Mouse (Mus musculus) midbrain, embryonic 13.5 days (tissue): ENCODE measurements at regions not wholly inside any gene's neighbourhood (a gene's known extent, or its start where the extent isn't known, plus 50 kb on each side); places are given as distances from the start of the nearest gene placed in this dataset.

Experiments used
- ATAC-seq: fragments of 200-750 bp; cut with Nextera tagmentation; 2 replicates; pipeline ENCODE4 v1.8.0; 2017; ENCODE audit warnings: mild to moderate bottlenecking, moderate TSS enrichment, moderate library complexity
- H3K27ac ChIP-seq: fragments of 300-500 bp; sonication (generic); 2 replicates; pipeline ENCODE4 v1.5.1; 2015; ENCODE audit warnings: inconsistent platforms, mild to moderate bottlenecking, moderate library complexity
- H3K27me3 ChIP-seq: fragments of 300-500 bp; sonication (generic); 2 replicates; pipeline ENCODE4 v1.6.1; 2015; ENCODE audit warnings: mild to moderate bottlenecking, inconsistent platforms
- H3K36me3 ChIP-seq: fragments of 300-500 bp; sonication (generic); 2 replicates; pipeline ENCODE4 v1.6.1; 2015; ENCODE audit warnings: mild to moderate bottlenecking, inconsistent platforms
- H3K4me1 ChIP-seq: fragments of 300-500 bp; sonication (generic); replicated peaks from 2 replicates; pipeline ENCODE4 v1.6.1; 2015; ENCODE audit warnings: inconsistent platforms
- H3K4me2 ChIP-seq: fragments of 300-500 bp; sonication (generic); replicated peaks from 2 replicates; pipeline ENCODE4 v1.6.1; 2015; ENCODE audit warnings: moderate library complexity, mild to moderate bottlenecking, inconsistent platforms
- H3K4me3 ChIP-seq: fragments of 300-500 bp; sonication (generic); replicated peaks from 2 replicates; pipeline ENCODE4 v1.5.1; 2015; ENCODE audit warnings: mild to moderate bottlenecking, inconsistent platforms
- H3K9ac ChIP-seq: fragments of 300-500 bp; sonication (generic); replicated peaks from 2 replicates; pipeline ENCODE4 v1.6.1; 2015; ENCODE audit warnings: mild to moderate bottlenecking, inconsistent platforms
- H3K9me3 ChIP-seq: fragments of 300-500 bp; sonication (generic); 2 replicates; pipeline ENCODE4 v1.6.1; 2016; ENCODE audit warnings: mild to moderate bottlenecking, inconsistent platforms
- WGBS: fragments of 180-500 bp; shearing (Covaris S2); methylation state at CpG from one replicate; pipeline ENCODE4 v1.1.7; 2015; 5-methylcytosine and 5-hydroxymethylcytosine counted together

DNA sequence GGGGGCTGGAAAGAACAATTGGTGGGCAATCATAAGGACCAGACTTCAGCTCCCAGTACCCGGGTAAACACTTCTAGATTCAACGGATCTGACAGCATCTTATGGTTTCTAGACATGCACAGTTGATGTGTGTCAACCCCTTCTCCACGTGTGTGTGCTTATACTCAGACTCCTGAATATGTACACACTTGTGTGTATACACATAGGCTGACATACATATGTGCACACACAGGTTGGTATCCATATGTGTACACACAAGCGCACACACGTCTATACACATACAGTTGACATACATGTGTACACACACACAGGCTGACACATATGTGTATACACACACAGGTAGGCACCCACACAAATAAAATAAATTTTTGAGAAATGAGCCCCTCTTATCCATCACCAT, 122.7 kb upstream of the Max start:
- H3K36me3 ChIP-seq: no peaks in the 10 kb centered on the region
- no peak overlapping the region for H3K27ac ChIP-seq
- no peaks in the 10 kb centered on the region for H3K4me1 ChIP-seq
- H3K27me3 ChIP-seq: no peaks in the 10 kb centered on the region
- no peak for ATAC-seq
- no peak overlapping the region for H3K4me3 ChIP-seq
- 90% methylated on average over 5 of the region's 5 CpGs for WGBS
- H3K9me3 ChIP-seq: no peaks in the 10 kb centered on the region
- no peak overlapping the region for H3K4me2 ChIP-seq
- H3K9ac ChIP-seq: no peak overlapping the region

DNA sequence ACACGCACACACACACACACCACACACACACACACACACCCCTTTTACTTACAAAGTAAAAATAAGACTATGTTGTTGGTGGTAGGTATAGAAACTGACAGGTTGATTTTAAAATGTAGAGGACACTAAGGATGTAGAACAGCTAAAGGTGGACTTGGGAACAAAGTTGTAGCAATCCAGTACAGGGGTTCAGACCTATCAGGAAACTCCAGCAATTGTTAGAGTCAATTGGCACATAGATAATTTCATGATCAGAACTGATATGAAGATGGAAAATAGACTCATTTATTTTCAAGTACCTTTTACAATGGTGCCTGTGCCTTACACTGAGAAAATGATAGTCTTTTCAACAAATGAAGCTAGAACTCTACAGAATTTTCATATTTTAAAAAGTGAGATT, 122.3 kb upstream of the Max start:
- Histone ChIP-seq H3K9ac (no peak overlapping the region), H3K4me1 (no peaks in the 10 kb centered on the region), H3K36me3 (no peaks in the 10 kb centered on the region), H3K27me3 (no peaks in the 10 kb centered on the region), H3K4me2 (no peak overlapping the region), H3K9me3 (no peaks in the 10 kb centered on the region), H3K27ac (no peak overlapping the region), H3K4me3 (no peak overlapping the region)
- ATAC-seq: no peak
- WGBS: no CpG with 5 or more reads among the region's 1 CpGs

DNA sequence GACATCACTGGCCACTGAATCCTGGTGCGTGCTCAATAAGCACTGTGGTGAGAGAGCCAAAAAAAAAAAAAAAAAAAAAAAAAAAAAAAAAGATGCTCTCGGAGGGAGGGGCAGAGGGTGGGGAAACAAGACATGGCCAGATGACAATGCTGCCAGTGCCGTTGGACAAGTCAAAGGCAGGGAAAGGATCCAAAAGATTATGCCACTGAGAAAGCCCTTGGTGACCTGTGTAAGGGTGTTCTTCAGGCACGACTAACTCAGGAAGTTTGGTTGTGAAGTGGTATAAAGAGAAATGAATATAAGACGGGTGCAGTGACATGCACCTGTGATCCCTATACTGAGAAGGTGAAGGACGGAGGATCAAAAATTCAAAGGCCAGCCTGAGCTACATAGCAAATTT, 121.8 kb upstream of the Max start:
- Histone ChIP-seq H3K27me3 (no peaks in the 10 kb centered on the region), H3K4me1 (no peaks in the 10 kb centered on the region), H3K36me3 (no peaks in the 10 kb centered on the region), H3K27ac (no peak overlapping the region), H3K9me3 (no peaks in the 10 kb centered on the region), H3K4me2 (no peak overlapping the region), H3K9ac (no peak overlapping the region), H3K4me3 (no peak overlapping the region)
- 84% methylated on average over 6 of the region's 6 CpGs for WGBS
- no peak for ATAC-seq

DNA sequence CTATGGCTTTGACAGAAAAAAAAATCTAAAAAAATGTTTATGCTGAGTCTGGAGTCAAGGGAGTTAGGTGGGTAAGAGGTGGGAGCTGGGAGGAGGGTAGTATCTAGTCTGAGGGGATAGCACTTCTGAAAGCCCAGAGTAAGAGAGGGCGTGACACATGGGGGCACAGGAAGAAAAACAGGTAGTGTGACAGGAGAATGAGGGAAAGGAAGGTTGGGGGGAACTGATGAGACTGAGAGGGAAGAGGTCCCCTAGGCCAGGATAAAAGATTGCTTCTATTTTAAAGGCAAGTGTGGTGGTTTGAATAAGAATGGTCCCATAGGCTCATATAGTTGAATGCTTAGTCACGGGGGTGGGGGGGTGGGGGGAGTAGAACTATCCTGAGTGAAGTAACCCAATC, 119.8 kb upstream of the Max start:
- H3K4me1 ChIP-seq: no peaks in the 10 kb centered on the region
- H3K27ac ChIP-seq: no peak overlapping the region
- no peak for ATAC-seq
- H3K4me3 ChIP-seq: no peak overlapping the region
- no peak overlapping the region for H3K4me2 ChIP-seq
- H3K9ac ChIP-seq: no peak overlapping the region
- WGBS: 86% methylated on average over 2 of the region's 2 CpGs
- H3K27me3 ChIP-seq: no peaks in the 10 kb centered on the region
- H3K36me3 ChIP-seq: no peaks in the 10 kb centered on the region
- H3K9me3 ChIP-seq: no peaks in the 10 kb centered on the region

DNA sequence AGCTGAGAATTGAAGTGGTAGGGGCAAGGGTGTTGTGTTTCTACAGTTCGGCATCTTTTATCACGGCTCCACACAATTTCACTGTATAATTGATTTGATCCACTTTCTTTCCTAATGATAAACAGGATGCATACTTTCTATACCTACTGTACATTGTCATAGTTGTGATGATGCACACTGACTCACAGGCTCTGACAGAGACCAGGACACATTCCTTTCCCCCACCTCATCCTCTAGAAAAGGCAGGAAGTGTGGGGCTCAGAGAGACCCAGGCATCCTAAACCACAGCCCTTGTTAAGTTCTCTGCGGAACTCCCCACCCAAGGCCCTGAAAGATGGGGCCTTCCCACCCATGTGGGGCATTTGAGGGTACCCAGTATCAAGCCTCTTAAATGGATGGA, 117.5 kb upstream of the Max start:
- Histone ChIP-seq H3K4me2 (no peak overlapping the region), H3K9me3 (no peaks in the 10 kb centered on the region), H3K27ac (no peak overlapping the region), H3K27me3 (no peaks in the 10 kb centered on the region), H3K36me3 (no peaks in the 10 kb centered on the region), H3K9ac (no peak overlapping the region), H3K4me1 (no peaks in the 10 kb centered on the region), H3K4me3 (no peak overlapping the region)
- no peak for ATAC-seq
- 91% methylated on average over 3 of the region's 3 CpGs for WGBS

DNA sequence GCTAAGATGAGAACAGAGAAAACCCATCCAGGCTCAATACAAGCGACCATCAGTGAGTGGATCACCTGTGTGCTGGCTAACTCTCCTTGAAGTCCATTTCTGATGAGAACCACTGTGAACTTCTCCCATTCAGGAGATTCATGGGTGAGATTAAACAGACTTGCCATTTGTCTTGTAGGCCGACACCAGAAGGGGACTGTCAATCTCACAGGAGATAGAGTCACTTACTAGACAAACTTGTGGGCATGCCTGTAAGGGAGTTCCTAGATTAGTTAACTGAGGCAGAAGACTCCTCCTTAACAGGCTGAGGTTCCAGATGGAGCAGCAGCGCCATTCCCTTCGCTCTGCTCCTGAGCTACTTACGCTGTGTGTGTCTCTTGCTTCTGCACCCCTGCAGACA, 114.7 kb upstream of the Max start:
- H3K9me3 ChIP-seq: no peaks in the 10 kb centered on the region
- ATAC-seq: no peak
- no peaks in the 10 kb centered on the region for H3K4me1 ChIP-seq
- no peak overlapping the region for H3K27ac ChIP-seq
- H3K4me3 ChIP-seq: no peak overlapping the region
- H3K4me2 ChIP-seq: no peak overlapping the region
- 94% methylated on average over 5 of the region's 5 CpGs for WGBS
- H3K36me3 ChIP-seq: no peaks in the 10 kb centered on the region
- no peak overlapping the region for H3K9ac ChIP-seq
- H3K27me3 ChIP-seq: no peaks in the 10 kb centered on the region

DNA sequence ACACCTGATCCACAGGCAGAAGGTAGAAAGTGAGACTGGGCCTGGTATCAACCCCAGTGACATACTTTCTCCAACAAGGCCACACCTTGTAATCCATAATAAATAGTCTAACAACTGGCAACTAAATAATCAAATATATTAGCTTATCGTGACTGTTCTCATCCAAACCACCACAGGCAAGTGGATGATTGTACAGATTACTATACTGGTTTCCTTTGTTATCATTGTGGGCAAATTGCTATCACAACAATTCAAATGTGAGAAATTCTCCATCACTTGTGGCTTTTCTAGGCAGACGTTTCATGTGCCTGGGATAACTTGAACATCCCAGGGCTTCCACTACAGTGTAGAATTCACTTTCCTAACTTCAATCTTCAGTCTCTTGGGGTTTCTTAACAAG, 112.6 kb upstream of the Max start:
- WGBS: 92% methylated on average over 2 of the region's 2 CpGs

DNA sequence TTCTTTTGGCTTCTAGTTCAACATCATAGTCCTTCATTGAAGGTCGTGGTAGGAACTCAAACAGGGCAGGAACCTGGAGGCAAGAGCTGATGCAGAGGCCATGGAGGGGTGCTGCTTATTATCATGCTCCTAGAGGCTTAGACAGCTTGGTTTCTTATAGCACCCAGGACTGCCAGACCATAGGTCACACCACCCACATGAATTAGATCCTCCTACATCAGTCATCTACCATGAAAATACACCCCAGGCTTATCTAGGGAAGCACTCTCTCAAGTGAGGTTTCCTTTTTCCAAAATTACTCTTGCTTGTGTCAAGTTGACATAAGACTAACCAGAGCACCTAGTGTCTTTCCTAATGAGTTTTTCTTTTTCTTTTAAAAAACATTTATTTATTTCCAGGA, 109.7 kb upstream of the Max start:
- Histone ChIP-seq H3K36me3 (no peaks in the 10 kb centered on the region), H3K9me3 (no peaks in the 10 kb centered on the region), H3K27ac (no peak overlapping the region), H3K4me3 (no peak overlapping the region), H3K9ac (no peak overlapping the region), H3K27me3 (no peaks in the 10 kb centered on the region), H3K4me2 (no peak overlapping the region), H3K4me1 (no peaks in the 10 kb centered on the region)
- 73% methylated on average over 1 of the region's 1 CpGs for WGBS
- no peak for ATAC-seq

More for the DNA sequence above, 112.6 kb upstream of the Max start:
- no peak for ATAC-seq
- H3K4me1 ChIP-seq: no peaks in the 10 kb centered on the region
- H3K27ac ChIP-seq: no peak overlapping the region
- no peak overlapping the region for H3K4me2 ChIP-seq
- no peaks in the 10 kb centered on the region for H3K36me3 ChIP-seq
- no peak overlapping the region for H3K4me3 ChIP-seq
- H3K9ac ChIP-seq: no peak overlapping the region
- no peaks in the 10 kb centered on the region for H3K27me3 ChIP-seq
- H3K9me3 ChIP-seq: no peaks in the 10 kb centered on the region

DNA sequence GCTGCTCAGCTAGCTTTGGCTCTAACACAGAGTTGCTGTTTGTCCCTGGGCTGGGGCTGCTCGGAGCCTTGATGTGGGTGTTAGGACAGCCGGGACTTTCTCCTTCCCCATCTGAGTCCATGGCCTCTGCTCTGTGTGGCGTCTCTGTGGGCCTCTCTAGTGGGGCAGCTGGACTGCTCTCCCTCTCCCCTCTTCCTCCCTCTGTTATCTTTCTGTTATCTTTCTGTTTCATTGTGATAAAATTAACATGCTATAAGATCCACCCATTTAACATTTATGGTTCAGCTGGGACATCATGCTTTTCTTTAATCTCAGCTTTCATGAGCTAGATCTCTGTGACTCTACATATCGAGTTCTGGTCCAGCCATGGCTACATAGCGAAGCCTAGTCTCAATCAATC, 105.9 kb upstream of the Max start:
- Histone ChIP-seq H3K36me3 (no peaks in the 10 kb centered on the region), H3K27ac (no peak overlapping the region), H3K9me3 (no peaks in the 10 kb centered on the region; the same call in 1 of the 2 replicates), H3K4me1 (no peaks in the 10 kb centered on the region), H3K9ac (no peak overlapping the region), H3K4me3 (no peak overlapping the region), H3K27me3 (no peaks in the 10 kb centered on the region), H3K4me2 (no peak overlapping the region)
- ATAC-seq: no peak
- 90% methylated on average over 5 of the region's 5 CpGs for whole genome bisulfite sequencing

DNA sequence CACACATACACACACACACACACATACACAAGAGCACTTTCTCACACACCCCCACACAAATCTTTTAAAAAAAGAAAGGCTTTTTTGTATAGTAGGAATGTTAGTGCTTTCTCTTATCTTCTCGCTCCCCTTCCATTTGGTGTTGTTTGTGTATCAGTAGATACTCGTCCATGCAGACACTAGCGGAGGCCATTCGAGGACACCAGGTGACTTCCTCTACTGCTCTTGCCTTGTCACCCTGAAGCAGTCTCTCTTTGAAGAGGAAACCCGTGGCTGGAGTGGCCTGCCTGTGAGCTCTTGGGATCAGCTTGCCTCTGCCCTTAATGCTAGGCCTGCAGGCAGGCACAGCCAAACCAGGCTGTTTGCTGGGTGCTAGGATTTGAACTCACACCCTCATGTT, 105.1 kb upstream of the Max start:
- Histone ChIP-seq H3K4me2 (no peak overlapping the region), H3K27me3 (no peaks in the 10 kb centered on the region), H3K9me3 (no peaks in the 10 kb centered on the region; the same call in 1 of the 2 replicates), H3K36me3 (no peaks in the 10 kb centered on the region), H3K4me3 (no peak overlapping the region), H3K9ac (no peak overlapping the region), H3K27ac (no peak overlapping the region), H3K4me1 (no peaks in the 10 kb centered on the region)
- WGBS: 75% methylated on average over 5 of the region's 5 CpGs
- no peak for ATAC-seq

DNA sequence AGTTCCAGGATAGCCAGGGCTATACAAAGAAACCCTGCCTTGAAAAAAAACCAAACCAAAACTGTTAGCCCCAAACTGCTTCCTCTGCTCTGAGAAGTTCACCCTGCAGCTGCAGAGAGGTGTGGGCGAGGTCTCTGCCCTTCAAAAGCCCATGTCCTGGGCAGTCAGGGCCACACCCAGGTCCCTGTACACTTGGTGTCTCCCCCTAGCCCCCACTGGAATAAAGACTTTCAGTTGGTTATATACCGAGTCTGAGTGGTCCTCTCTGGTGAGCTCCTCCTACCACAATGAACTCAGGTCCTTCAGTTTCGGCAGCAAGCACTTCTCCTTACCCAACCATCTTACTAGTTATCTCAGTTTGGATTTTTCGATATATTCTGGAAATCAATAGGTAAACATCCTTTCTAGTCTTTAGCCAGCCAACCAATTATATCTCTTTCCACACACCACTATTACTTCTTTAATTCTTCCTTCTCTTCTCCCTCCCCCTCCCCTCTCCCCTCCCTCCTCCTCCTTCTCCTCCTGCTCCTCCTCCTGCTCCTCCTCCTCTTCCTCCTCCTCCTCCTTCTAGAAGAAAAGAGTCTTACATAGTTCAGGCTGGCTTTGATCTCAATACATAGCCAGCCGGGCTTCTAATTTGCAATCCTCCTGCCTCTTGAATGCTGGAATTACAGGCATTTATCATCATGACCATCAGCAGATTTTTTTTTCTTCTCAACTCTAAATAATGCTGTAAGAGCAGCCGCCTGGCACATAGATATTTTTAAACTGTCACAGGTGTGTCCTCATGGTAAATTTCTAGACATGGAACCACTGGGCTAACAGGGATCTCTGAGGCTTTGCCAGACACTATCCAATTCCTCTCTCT, 103.9 kb upstream of the Max start:
- Histone ChIP-seq H3K9ac (no peak overlapping the region), H3K4me3 (no peak overlapping the region), H3K4me1 (no peaks in the 10 kb centered on the region), H3K27me3 (no peaks in the 10 kb centered on the region), H3K9me3 (no peaks in the 10 kb centered on the region; the same call in 1 of the 2 replicates), H3K36me3 (no peaks in the 10 kb centered on the region), H3K27ac (no peak overlapping the region), H3K4me2 (no peak overlapping the region)
- ATAC-seq: no peak
- 69% methylated on average over 6 of the region's 6 CpGs for WGBS

DNA sequence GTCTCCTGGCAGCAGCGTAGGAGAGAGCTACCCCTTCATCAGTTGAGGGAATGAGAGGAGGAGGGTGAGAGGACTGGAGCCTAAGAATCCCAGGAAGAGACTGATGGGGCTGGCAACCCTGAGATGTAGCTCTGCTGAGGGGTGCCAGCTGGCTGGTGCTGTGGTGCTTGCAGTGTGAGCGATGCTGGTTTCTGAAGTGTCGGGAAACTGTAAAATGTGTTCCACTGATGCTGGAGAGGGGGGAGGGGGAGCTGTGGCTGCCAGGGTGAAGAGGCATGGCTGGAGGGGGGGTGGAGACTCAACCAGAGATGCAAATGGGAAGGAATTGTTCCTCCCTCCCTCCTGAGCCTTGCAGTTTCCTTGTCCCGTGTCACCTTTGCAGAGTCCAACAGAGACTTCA, 102.0 kb upstream of the Max start:
- Histone ChIP-seq H3K36me3 (no peaks in the 10 kb centered on the region), H3K9me3 (no peaks in the 10 kb centered on the region; the same call in 1 of the 2 replicates), H3K4me2 (no peak overlapping the region), H3K4me3 (no peak overlapping the region), H3K27ac (no peak overlapping the region), H3K27me3 (no peaks in the 10 kb centered on the region), H3K4me1 (0 out of 2 replicates have a peak, but pooled peaks cover 7% of the 10 kb centered on the region), H3K9ac (no peak overlapping the region)
- no peak for ATAC-seq
- 70% methylated on average over 4 of the region's 4 CpGs for WGBS

DNA sequence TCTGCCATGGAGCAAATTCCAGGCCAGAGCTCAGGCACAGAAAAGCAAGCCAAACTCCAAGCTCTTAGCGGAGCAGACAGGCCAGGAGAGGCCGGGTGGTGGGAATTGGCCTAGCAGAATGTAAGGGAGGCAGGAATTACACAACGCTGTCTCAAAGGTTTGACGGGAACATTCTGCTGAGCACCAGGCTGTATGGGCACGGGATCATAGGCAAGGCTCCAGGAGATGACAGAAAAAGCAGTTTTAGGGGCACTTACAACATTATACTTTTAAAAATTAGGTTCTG, 99.5 kb upstream of the Max start:
- 0 out of 2 replicates have a peak, but pooled peaks cover 7% of the 10 kb centered on the region for H3K4me1 ChIP-seq
- no peaks in the 10 kb centered on the region; the same call in 1 of the 2 replicates for H3K9me3 ChIP-seq
- no peak overlapping the region for H3K9ac ChIP-seq
- 88% methylated on average over 5 of the region's 5 CpGs for WGBS
- H3K4me2 ChIP-seq: no peak overlapping the region
- no peaks in the 10 kb centered on the region for H3K36me3 ChIP-seq
- no peaks in the 10 kb centered on the region for H3K27me3 ChIP-seq
- no peak overlapping the region for H3K4me3 ChIP-seq
- ATAC-seq: no peak
- H3K27ac ChIP-seq: no peak overlapping the region
